Mouse (Mus musculus) hindbrain, embryonic 11.5 days (tissue): ENCODE results near the gene Hist1h2bb. TPM values are rescaled to one million over a fixed set of nuclear protein-coding genes. Genes with fewer than 3 reads are reported as not detected.
"Not testable (repeated sequence)": the region's sequence is repeated elsewhere in the genome, so short reads cannot be mapped to it uniquely, and the experiment has no call there.

Experiments used
- ATAC-seq: fragments of 200-750 bp; cut with Nextera tagmentation; 2 replicates; pipeline ENCODE4 v1.8.0; 2017; ENCODE audit warnings: mild to moderate bottlenecking, moderate TSS enrichment, moderate library complexity; ENCODE audit not compliant: low FRiP score
- DNase-seq: peaks from one replicate; pipeline ENCODE4 v3.0.0-alpha.2; 2015; ENCODE audit warnings: low spot score
- H3K27ac ChIP-seq: fragments of 300-500 bp; sonication (generic); 2 replicates; pipeline ENCODE4 v1.5.1; 2014; ENCODE audit warnings: mild to moderate bottlenecking, low read depth, low read length
- H3K27me3 ChIP-seq: fragments of 300-500 bp; sonication (generic); 2 replicates; pipeline ENCODE4 v1.6.1; 2014; ENCODE audit warnings: mild to moderate bottlenecking, low read length, moderate library complexity, mixed read lengths; ENCODE audit not compliant: control insufficient read depth, insufficient read depth
- H3K36me3 ChIP-seq: fragments of 300-500 bp; sonication (generic); 2 replicates; pipeline ENCODE4 v1.6.1; 2014; ENCODE audit warnings: mild to moderate bottlenecking, low read length, moderate library complexity, mixed read lengths; ENCODE audit not compliant: control insufficient read depth, insufficient read depth
- H3K4me1 ChIP-seq: fragments of 300-500 bp; sonication (generic); replicated peaks from 2 replicates; pipeline ENCODE4 v1.6.1; 2014; ENCODE audit warnings: low read length, mixed read lengths; ENCODE audit not compliant: control insufficient read depth, insufficient read depth
- H3K4me2 ChIP-seq: fragments of 300-500 bp; sonication (generic); replicated peaks from 2 replicates; pipeline ENCODE4 v1.6.1; 2014; ENCODE audit warnings: mild to moderate bottlenecking, low read depth, low read length
- H3K4me3 ChIP-seq: fragments of 300-500 bp; sonication (generic); 2 replicates; pipeline ENCODE4 v1.5.1; 2014; ENCODE audit warnings: low read depth, low read length
- H3K9ac ChIP-seq: fragments of 300-500 bp; sonication (generic); 2 replicates; pipeline ENCODE4 v1.6.1; 2014; ENCODE audit warnings: low read depth, low read length
- H3K9me3 ChIP-seq: fragments of 300-500 bp; sonication (generic); 2 replicates; pipeline ENCODE4 v1.6.1; 2016; ENCODE audit warnings: low read length; ENCODE audit not compliant: control insufficient read depth
- WGBS: fragments of 180-500 bp; shearing (Covaris S2); extraction: QIAGEN DNeasy Blood & Tissue Kit; methylation state at CpG from one replicate; pipeline ENCODE4 v1.1.7; 2014; 5-methylcytosine and 5-hydroxymethylcytosine counted together
- polyA plus RNA-seq: library from polyadenylated mRNA; unstranded; fragments of >200 nt; fragmentation: Nextera tagmentation; extraction: Ambion mirVana; gene quantifications from 2 replicates; pipeline ENCODE4 v1.2.1, GENCODE M21; 2014

Hist1h2bb gene
- polyA plus RNA-seq, result 1.4 and 3.0 TPM in 2 replicates

DNA sequence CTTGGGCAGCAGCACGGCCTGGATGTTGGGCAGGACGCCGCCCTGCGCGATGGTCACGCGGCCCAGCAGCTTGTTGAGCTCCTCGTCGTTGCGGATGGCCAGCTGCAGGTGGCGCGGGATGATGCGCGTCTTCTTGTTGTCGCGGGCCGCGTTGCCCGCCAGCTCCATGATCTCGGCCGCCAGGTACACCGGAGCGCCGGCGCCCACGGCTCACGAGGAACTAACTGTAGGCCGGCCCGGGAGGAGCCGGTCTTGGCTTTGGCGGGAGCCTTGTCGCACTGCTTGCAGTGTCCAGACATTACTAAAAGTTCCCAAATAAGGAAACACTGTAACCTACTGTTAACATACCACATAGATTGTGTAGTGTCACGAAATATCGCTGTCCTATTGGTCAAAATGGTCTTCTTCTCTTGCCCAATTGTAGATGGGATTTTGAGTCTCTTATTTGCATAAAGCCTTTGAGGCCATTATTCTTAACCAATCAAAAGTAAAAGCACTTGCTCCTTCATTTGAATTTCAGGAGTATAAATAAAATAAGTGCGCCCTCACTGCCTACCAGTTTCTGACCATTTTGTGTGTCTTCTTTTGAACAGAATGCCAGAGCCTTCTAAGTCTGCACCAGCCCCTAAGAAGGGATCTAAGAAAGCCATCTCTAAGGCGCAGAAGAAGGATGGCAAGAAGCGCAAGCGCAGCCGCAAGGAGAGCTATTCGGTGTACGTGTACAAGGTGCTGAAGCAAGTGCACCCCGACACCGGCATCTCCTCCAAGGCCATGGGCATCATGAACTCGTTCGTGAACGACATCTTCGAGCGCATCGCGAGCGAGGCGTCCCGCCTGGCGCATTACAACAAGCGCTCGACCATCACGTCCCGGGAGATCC lies at the start of gene Hist1h2bb:
Gene Hist1h2bb (plus strand): TSS at position 534 of the 880 bp plus-strand sequence.
- not testable (repeated sequence) for H3K27me3 ChIP-seq, H3K36me3 ChIP-seq, H3K4me1 ChIP-seq, H3K9me3 ChIP-seq
- WGBS, result 1% methylated on average over 36 of the region's 58 CpGs
- Histone ChIP-seq H3K4me3 (peak within 1 kb of the TSS; percentile 31), H3K27ac (peak within 1 kb of the TSS; percentile 93), H3K9ac (peak within 1 kb of the TSS; percentile 54), H3K4me2 (peak within 1 kb of the TSS; percentile 59)
- peak; percentile 76 for DNase-seq
- ATAC-seq, result peak; percentile 92

DNA sequence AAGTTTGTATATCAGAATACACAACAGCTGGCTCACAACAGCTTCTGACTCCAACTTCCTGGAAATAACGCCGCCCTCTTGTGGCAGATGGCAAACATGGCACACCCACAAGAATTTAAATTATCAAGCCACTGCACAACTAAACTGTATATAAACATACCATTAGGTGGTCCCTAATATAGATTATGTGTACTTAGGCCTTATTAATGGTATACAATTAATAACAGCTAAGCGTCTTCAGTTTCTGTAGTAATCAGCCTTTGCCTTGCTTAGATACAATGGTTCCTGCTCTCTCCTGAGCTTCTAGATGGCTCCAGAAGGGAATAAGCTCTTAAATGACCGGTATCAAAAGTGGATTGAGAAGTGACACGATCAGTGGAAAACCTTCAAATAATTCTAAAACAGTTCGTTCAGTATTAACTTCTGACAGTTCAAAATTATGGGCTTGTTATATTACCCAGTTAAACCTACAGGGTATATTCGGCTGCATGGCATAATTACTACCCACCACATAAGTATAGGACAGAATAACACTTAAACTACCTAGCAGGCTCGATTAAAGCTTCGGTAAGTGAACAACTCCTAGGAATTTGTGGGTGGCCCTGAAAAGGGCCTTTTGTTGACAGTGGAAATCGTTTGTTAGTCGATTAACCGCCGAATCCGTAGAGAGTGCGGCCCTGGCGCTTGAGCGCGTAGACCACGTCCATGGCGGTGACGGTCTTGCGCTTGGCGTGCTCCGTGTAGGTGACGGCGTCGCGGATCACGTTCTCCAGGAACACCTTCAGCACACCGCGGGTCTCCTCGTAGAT lies 48.8 kb upstream of the Hist1h2bb start:
- peak overlapping the region; percentile 71 for H3K27ac ChIP-seq
- WGBS, result 1% methylated on average over 21 of the region's 32 CpGs
- peak overlapping the region; percentile 42 for H3K4me3 ChIP-seq
- H3K4me1 ChIP-seq, result no peaks in the 10 kb centered on the region
- H3K9ac ChIP-seq, result peak overlapping the region; percentile 56
- H3K9me3 ChIP-seq, result no peaks in the 10 kb centered on the region
- ATAC-seq (peak; percentile 87), DNase-seq (peak; percentile 82)
- peak overlapping the region; percentile 49 for H3K4me2 ChIP-seq
- H3K36me3 ChIP-seq, result no peaks in the 10 kb centered on the region
- no peaks in the 10 kb centered on the region for H3K27me3 ChIP-seq

DNA sequence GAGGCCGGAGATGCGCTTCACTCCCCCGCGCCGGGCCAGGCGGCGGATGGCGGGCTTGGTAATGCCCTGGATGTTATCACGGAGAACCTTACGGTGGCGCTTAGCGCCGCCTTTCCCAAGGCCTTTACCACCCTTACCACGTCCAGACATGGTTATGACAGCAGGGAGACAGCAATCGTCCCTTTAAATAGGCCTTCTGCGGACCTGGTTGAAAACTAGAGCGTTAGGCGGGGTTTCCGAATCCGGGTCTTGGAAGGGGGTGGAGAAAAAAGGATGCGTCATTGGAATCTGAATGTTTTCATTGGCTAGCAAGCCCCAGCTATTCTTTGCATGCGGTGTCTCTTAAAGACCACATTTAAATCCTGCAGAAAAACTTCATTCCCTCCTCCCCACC lies 48.2 kb upstream of the Hist1h2bb start, which contains the start of gene Hist1h4c:
Gene Hist1h4c (minus strand): TSS at position 155 of the 394 bp plus-strand sequence.
- WGBS, result under 1% methylated on average over 20 of the region's 22 CpGs
- DNase-seq, result peak; percentile 99

DNA sequence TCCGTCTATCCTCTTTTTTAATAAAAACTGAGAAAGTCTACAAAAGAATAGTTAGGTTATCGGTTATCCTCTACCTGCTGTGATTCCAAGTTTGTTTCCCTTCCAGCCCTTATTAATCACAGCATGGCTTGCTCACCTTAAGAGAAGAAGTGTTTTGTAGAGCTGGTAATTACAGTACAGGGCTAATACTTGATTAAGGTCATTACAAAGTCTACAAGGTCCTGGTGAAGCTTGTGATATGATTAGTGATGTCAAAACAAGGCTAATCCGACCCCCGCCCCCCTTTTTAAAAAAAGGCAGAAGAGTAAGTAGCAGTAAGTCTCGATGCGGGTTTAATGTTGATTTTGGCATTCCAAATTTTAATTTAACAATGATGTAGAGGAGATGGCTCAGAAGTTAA lies 47.5 kb upstream of the Hist1h2bb start:
- ATAC-seq (no peak), DNase-seq (no peak)
- H3K4me1 ChIP-seq, result no peaks in the 10 kb centered on the region
- H3K27ac ChIP-seq, result peak overlapping the region; percentile 49
- WGBS, result 72% methylated on average over 6 of the region's 6 CpGs
- no peak overlapping the region for H3K9ac ChIP-seq
- no peaks in the 10 kb centered on the region for H3K36me3 ChIP-seq
- no peak overlapping the region for H3K4me3 ChIP-seq
- no peaks in the 10 kb centered on the region for H3K9me3 ChIP-seq
- H3K27me3 ChIP-seq, result no peaks in the 10 kb centered on the region
- no peak overlapping the region for H3K4me2 ChIP-seq

More for the DNA sequence above, 48.2 kb upstream of the Hist1h2bb start, which contains the start of gene Hist1h4c:
- Histone ChIP-seq H3K36me3 (no peaks in the 10 kb centered on the region), H3K27ac (peak within 1 kb of the TSS; percentile 71), H3K9ac (peak within 1 kb of the TSS; percentile 56), H3K9me3 (no peaks in the 10 kb centered on the region), H3K4me3 (peak within 1 kb of the TSS; percentile 42), H3K4me2 (peak within 1 kb of the TSS; percentile 49), H3K27me3 (no peaks in the 10 kb centered on the region), H3K4me1 (no peaks in the 10 kb centered on the region)
- ATAC-seq, result peak; percentile 97

DNA sequence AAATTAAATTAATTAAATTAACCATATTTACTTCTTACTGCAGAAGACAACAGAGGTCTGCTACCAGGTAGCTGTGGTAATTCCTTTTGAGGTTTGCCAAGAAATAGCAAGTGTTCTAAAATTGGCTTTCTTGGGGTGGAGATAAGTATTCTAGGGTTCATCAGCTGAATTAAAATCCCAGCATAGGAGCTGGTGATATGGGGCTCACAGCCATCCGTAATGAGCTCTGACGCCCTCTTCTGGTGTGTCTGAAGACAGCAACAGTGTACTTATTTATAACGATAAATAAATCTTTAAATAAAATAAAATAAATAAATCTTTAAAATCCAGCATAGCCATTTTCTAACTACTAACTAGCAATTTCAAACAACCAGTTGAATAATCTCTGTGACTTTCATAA lies 46.8 kb upstream of the Hist1h2bb start:
- H3K4me3 ChIP-seq, result no peak overlapping the region
- no peaks in the 10 kb centered on the region for H3K9me3 ChIP-seq

DNA sequence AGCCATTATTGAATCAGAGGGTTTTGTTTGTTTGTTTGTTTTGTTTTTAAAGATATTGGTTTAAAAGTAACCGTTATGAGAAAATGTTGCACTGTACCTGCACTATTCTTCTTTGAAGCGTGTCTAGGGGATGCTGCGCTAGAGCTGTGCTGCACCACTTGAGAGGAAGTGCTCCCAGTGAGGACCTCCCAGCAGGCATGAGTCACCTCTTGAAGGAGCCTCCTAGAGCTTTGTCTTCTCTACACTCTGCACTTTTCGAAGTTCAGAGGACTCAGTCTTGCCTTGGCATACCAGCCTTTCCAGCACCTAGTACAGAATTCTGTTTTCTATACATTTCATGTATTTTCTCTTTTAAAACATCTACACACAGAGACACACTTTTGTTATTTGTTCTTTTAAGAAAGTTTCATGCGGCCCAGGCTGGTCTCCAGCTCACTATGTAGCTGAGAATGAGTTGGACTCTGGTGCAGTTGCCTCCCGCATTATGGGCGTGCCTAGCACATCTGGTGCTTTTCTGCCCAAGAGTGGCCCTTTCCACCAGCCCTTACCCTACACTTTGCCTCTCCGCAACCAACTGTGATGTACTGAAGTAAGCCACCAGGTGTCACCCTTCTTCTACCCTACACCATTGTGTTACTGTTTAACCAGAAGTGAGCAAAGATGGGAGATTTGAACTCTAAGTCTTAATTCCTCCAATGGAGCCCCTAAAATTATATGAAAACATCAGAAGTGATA lies 45.6 kb upstream of the Hist1h2bb start:
- no peaks in the 10 kb centered on the region for H3K9me3 ChIP-seq
- no peaks in the 10 kb centered on the region for H3K27me3 ChIP-seq
- DNase-seq (peak; percentile 85), ATAC-seq (peak; percentile 41)
- H3K4me2 ChIP-seq, result no peak overlapping the region
- no peaks in the 10 kb centered on the region for H3K36me3 ChIP-seq
- H3K27ac ChIP-seq, result no peak overlapping the region
- WGBS, result 34% methylated on average over 8 of the region's 8 CpGs
- no peaks in the 10 kb centered on the region for H3K4me1 ChIP-seq
- no peak overlapping the region for H3K9ac ChIP-seq
- H3K4me3 ChIP-seq, result no peak overlapping the region

More for the DNA sequence above, 46.8 kb upstream of the Hist1h2bb start:
- H3K4me2 ChIP-seq, result no peak overlapping the region
- no peak for DNase-seq
- 65% methylated on average over 3 of the region's 3 CpGs for WGBS
- no peak for ATAC-seq
- no peaks in the 10 kb centered on the region for H3K36me3 ChIP-seq
- H3K27ac ChIP-seq, result no peak overlapping the region
- H3K9ac ChIP-seq, result no peak overlapping the region
- H3K27me3 ChIP-seq, result no peaks in the 10 kb centered on the region
- no peaks in the 10 kb centered on the region for H3K4me1 ChIP-seq

DNA sequence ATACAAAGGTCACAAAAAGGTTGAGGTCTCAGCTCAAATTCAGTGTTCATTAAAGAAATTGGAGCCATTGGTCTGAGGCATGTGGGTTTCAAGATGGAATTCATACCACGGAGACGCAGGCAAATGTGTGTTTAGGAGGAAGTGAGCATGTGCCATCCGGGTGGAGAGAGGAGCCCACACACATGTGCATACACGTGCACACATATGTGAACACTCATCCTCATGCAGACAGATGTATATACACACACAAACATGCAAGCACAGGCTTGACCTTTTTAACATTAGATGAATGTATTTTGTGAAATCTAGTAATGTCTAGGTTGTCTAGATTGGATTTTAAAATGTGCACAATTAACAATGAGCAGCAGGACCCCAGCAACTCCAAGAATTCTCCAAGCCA lies 44.3 kb upstream of the Hist1h2bb start:
- DNase-seq, result no peak
- H3K9me3 ChIP-seq, result no peaks in the 10 kb centered on the region
- no peak for ATAC-seq
- no peak overlapping the region for H3K9ac ChIP-seq
- no peak overlapping the region for H3K27ac ChIP-seq
- no peaks in the 10 kb centered on the region for H3K27me3 ChIP-seq
- H3K4me2 ChIP-seq, result no peak overlapping the region
- no peak overlapping the region for H3K4me3 ChIP-seq
- H3K36me3 ChIP-seq, result no peaks in the 10 kb centered on the region
- H3K4me1 ChIP-seq, result no peaks in the 10 kb centered on the region
- WGBS, result 80% methylated on average over 4 of the region's 4 CpGs

DNA sequence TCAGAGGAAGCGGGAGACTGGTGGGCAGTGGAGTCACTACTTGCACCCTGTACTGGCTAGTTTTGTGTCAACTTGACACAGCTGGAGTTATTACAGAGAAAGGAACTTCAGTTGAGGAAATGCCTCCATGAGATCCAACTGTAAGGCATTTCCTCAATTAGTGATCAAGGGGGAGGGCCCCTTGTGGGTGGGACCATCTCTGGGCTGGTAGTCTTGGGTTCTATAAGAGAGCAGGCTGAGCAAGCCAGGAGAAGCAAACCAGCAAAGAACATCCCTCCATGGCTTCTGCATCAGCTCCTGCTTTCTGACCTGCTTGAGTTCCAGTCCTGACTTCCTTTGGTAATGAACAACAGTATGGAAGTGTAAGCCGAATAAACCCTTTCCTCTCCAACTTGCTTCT lies 43.7 kb upstream of the Hist1h2bb start:
- not testable (repeated sequence) for H3K4me1 ChIP-seq, DNase-seq, H3K4me3 ChIP-seq, H3K9me3 ChIP-seq, H3K36me3 ChIP-seq, H3K9ac ChIP-seq, H3K27me3 ChIP-seq, H3K27ac ChIP-seq, H3K4me2 ChIP-seq, ATAC-seq
- 87% methylated on average over 2 of the region's 2 CpGs for WGBS
